Mouse (Mus musculus): ENCODE measurements around the gene 4930469K13Rik.

- TF ChIP-seq GATA1 (IDR thresholded peaks at IDR 0.05; ENCODE audit: borderline replicate concordance, low read length): no peak
- no peak for TF ChIP-seq FLI1 (IDR thresholded peaks at IDR 0.05; ENCODE audit: low read length)
Measured at GRCm38 (mm10) chr11:34109260-34109659, 10.9 kb upstream of the 4930469K13Rik start.
